Mouse (Mus musculus): ENCODE measurements around the gene Arfip1. TPM values are rescaled to one million over a fixed set of nuclear protein-coding genes. Genes with fewer than 3 reads are reported as not detected.

The Arfip1 gene
- polyA plus RNA-seq (2015; fragmentation: Nextera tagmentation; extraction: Ambion mirVana) = 49.0 and 50.8 TPM in 2 replicates

DNA sequence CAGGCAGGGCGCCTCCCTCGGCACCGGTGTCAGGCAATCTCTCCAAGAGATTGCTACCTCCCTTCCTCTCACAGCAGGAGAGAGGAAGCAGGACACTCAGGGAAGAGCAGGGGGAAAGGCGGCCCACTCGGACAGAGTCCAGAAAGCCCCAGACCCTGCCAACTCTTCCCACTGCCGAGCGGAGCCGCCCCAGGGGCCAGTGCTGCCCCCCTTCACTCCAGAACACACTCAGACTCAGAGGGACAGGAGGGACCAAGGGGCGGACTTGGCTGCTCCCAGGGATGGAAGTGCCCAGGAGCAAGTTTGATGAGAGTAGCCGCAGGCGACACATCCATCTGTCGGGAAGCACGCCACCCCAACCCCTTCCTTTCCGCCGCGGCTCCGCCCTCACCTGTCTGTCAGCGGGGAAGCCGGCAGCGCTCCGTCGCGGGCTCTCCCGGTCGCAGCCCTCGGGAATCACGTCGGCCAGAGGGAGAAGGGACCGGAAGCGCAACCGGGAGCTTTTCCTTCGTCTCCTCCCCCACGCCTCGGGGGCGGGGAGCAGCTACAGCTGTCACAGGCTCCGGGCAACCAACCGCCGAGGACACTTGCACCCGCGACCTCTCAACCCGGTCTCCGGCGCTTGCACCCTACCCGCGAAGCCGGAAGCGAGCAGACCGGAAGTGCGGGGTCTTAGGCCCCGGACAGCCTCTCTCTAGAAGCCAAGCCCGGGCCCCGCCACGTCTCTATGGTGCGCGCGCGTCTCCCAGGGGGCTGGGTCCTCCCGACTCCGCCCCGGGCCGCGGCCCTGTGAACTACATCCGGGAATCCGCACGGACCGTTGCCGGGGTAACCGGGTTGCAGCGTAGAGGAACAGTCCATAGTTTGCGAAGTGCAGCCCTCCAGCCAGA, at the start of gene Arfip1:
Arfip1 (minus strand) TSS at position 603 of the 890 bp plus-strand sequence.
- under 1% methylated on average over 69 of the region's 70 CpGs for WGBS
- peak; percentile 99 for ATAC-seq
- H3K9ac ChIP-seq (ENCODE audit: low read depth, low read length) = peak within 1 kb of the TSS; percentile 82
- H3K27me3 ChIP-seq (replicated peaks; ENCODE audit: control insufficient read depth, insufficient read depth, low read length) = no peaks in the 10 kb centered on the region
- peak within 1 kb of the TSS; percentile 96 for H3K27ac ChIP-seq (ENCODE audit: low read length)
- H3K36me3 ChIP-seq (ENCODE audit: control insufficient read depth, insufficient read depth, low read length) = no peaks in the 10 kb centered on the region
- peak within 1 kb of the TSS; percentile 82 for H3K4me3 ChIP-seq (ENCODE audit: low read length)
- peaks cover 13% of the 10 kb centered on the region for H3K4me1 ChIP-seq (ENCODE audit: control insufficient read depth, insufficient read depth, low read length)
- peak within 1 kb of the TSS; percentile 83 for H3K4me2 ChIP-seq (ENCODE audit: low read depth, low read length)
- H3K9me3 ChIP-seq (ENCODE audit: control insufficient read depth, low read length) = no peaks in the 10 kb centered on the region

DNA sequence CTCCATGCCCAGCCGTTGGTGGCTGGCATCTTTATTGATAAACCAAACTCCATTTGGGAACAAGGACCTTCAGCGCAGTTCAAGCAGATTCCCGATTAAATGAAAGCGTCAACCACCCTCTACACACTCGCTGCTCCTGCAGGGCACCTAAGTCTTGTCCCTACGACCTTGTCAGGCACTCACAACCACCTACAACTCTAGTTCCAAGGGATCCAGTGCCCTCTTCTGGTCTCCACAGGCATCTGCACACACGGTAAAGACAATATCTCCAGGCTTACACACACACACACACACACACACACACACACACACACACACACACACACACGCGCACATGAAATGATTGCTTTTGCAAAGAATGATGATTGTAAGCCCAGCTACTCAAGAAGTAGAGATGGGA, 49.2 kb upstream of the Arfip1 start:
- no peak for ATAC-seq
- Histone ChIP-seq H3K4me3 (ENCODE audit: low read length) (no peak overlapping the region), H3K9me3 (ENCODE audit: control insufficient read depth, low read length) (no peaks in the 10 kb centered on the region), H3K9ac (ENCODE audit: low read depth, low read length) (no peak overlapping the region), H3K4me1 (ENCODE audit: control insufficient read depth, insufficient read depth, low read length) (no peaks in the 10 kb centered on the region), H3K36me3 (ENCODE audit: control insufficient read depth, insufficient read depth, low read length) (no peaks in the 10 kb centered on the region), H3K4me2 (ENCODE audit: low read depth, low read length) (no peak overlapping the region), H3K27ac (ENCODE audit: low read length) (no peak overlapping the region), H3K27me3 (replicated peaks; ENCODE audit: control insufficient read depth, insufficient read depth, low read length) (no peaks in the 10 kb centered on the region)
- WGBS = 95% methylated on average over 9 of the region's 9 CpGs

DNA sequence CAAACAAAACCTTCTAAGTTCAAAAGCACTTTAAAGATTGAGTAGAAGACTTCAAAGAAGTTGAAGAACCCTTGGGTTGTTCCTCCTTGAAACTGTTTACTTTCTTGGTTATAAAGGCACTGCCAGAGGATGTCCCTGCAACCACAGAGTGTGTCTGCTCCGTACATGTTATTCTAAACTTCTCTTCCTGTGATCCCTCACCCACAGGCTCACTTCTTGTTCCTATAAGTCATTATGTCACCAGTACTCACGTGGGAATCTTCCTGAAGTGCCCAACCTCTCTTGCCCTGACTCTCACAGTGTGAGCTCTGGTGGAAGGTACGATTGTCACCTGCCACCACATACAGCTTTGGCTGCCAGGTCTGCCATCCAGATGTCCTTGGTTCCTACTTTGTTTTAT, 39.6 kb upstream of the Arfip1 start:
- Histone ChIP-seq H3K9ac (ENCODE audit: low read depth, low read length) (no peak overlapping the region), H3K36me3 (ENCODE audit: control insufficient read depth, insufficient read depth, low read length) (no peaks in the 10 kb centered on the region), H3K27ac (ENCODE audit: low read length) (no peak overlapping the region), H3K4me1 (ENCODE audit: control insufficient read depth, insufficient read depth, low read length) (no peaks in the 10 kb centered on the region), H3K4me2 (ENCODE audit: low read depth, low read length) (no peak overlapping the region), H3K27me3 (replicated peaks; ENCODE audit: control insufficient read depth, insufficient read depth, low read length) (no peaks in the 10 kb centered on the region), H3K4me3 (ENCODE audit: low read length) (no peak overlapping the region), H3K9me3 (ENCODE audit: control insufficient read depth, low read length) (no peaks in the 10 kb centered on the region)
- WGBS = 35% methylated on average over 3 of the region's 3 CpGs
- ATAC-seq = no peak

DNA sequence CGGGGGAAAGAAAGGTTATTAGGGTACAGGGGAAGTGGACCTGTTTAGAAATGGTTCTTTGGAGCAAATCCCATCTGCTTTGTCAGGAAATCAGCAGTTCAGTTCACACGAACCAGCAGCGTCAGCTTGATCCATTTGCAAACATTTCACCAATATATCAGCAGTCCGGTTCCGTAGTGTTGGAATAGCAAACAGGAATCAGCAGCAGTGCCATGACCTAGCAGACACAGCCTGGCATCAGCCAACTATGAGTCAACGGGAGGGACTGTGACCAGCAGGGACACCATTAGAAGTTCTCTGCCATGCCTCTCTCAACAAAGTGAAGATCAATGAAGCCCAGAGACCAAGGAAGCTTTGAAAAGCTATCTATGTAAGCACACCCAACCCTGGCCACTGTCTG, 37.3 kb upstream of the Arfip1 start:
- no peaks in the 10 kb centered on the region for H3K4me1 ChIP-seq (ENCODE audit: control insufficient read depth, insufficient read depth, low read length)
- no peaks in the 10 kb centered on the region for H3K27me3 ChIP-seq (replicated peaks; ENCODE audit: control insufficient read depth, insufficient read depth, low read length)
- H3K36me3 ChIP-seq (ENCODE audit: control insufficient read depth, insufficient read depth, low read length) = no peaks in the 10 kb centered on the region
- H3K4me2 ChIP-seq (ENCODE audit: low read depth, low read length) = no peak overlapping the region
- H3K4me3 ChIP-seq (ENCODE audit: low read length) = no peak overlapping the region
- H3K9ac ChIP-seq (ENCODE audit: low read depth, low read length) = no peak overlapping the region
- no peak for ATAC-seq
- no peaks in the 10 kb centered on the region for H3K9me3 ChIP-seq (ENCODE audit: control insufficient read depth, low read length)
- no peak overlapping the region for H3K27ac ChIP-seq (ENCODE audit: low read length)
- WGBS = 76% methylated on average over 6 of the region's 6 CpGs

DNA sequence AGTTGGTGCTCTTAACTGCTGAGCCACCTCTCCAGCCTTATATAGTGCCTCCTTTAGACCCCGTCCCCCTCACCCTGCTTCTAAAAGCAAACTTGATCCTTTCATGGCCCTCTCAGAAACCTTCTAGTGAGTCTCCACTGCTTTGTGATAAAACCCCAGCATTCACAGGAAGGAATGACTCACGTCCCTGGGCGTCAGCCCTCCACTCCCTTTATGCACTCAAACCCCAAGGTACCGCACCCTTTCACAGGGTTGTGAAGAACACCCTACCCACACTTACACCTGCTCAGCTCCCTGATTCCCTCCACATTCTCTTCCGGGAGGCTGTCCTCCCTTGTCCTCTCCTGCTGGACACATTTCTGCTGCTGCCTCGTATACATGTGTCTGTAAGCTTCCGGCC, 36.6 kb upstream of the Arfip1 start:
- H3K27me3 ChIP-seq (replicated peaks; ENCODE audit: control insufficient read depth, insufficient read depth, low read length) = no peaks in the 10 kb centered on the region
- no peaks in the 10 kb centered on the region for H3K4me1 ChIP-seq (ENCODE audit: control insufficient read depth, insufficient read depth, low read length)
- no peaks in the 10 kb centered on the region for H3K9me3 ChIP-seq (ENCODE audit: control insufficient read depth, low read length)
- no peak for ATAC-seq
- no peak overlapping the region for H3K27ac ChIP-seq (ENCODE audit: low read length)
- H3K4me3 ChIP-seq (ENCODE audit: low read length) = no peak overlapping the region
- H3K4me2 ChIP-seq (ENCODE audit: low read depth, low read length) = no peak overlapping the region
- 91% methylated on average over 7 of the region's 7 CpGs for WGBS
- H3K9ac ChIP-seq (ENCODE audit: low read depth, low read length) = no peak overlapping the region
- H3K36me3 ChIP-seq (ENCODE audit: control insufficient read depth, insufficient read depth, low read length) = no peaks in the 10 kb centered on the region

DNA sequence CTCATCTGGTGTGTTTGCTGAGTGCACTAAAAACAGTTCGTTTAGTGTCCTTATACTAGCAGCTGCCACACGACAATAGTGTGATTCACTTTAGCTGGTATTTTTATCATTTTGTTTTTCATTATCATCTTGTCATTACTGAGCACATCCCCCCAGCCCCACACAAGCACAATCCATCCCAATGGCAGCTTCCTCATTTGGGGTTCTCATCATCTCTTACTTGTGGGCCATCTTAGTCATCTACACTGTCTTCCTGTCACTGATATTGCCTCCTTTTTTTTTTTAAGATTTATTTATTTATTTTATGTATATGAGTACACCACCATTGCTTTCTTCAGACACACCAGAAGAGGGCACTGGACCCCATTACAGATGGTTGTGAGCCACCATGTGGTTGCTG, 36.2 kb upstream of the Arfip1 start:
- no peaks in the 10 kb centered on the region for H3K4me1 ChIP-seq (ENCODE audit: control insufficient read depth, insufficient read depth, low read length)
- no peak overlapping the region for H3K9ac ChIP-seq (ENCODE audit: low read depth, low read length)
- ATAC-seq = no peak
- H3K27ac ChIP-seq (ENCODE audit: low read length) = no peak overlapping the region
- no peak overlapping the region for H3K4me3 ChIP-seq (ENCODE audit: low read length)
- no peaks in the 10 kb centered on the region for H3K36me3 ChIP-seq (ENCODE audit: control insufficient read depth, insufficient read depth, low read length)
- 86% methylated on average over 2 of the region's 2 CpGs for WGBS
- H3K4me2 ChIP-seq (ENCODE audit: low read depth, low read length) = no peak overlapping the region
- no peaks in the 10 kb centered on the region for H3K27me3 ChIP-seq (replicated peaks; ENCODE audit: control insufficient read depth, insufficient read depth, low read length)
- H3K9me3 ChIP-seq (ENCODE audit: control insufficient read depth, low read length) = no peaks in the 10 kb centered on the region

DNA sequence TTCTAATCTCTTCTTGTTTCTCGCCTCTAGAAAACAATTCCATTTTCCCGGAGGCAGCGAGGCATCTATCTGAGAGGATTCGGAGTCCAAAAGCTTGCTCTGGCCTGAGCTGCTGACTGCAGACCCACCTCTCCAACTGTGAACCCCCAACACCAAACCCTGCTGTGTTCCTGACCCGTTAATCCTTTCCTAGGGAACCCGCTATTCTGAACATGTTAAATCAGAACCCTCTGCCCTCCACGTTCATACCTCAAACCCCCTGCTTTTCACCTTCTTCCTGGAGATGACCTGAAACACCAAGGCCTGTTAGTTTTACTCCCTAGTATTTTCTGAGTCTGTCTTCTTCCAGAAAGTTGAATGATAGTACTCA, 33.4 kb upstream of the Arfip1 start:
- no peak for ATAC-seq
- H3K27ac ChIP-seq (ENCODE audit: low read length) = no peak overlapping the region
- no peaks in the 10 kb centered on the region for H3K9me3 ChIP-seq (ENCODE audit: control insufficient read depth, low read length)
- 44% methylated on average over 7 of the region's 7 CpGs for WGBS
- no peaks in the 10 kb centered on the region for H3K27me3 ChIP-seq (replicated peaks; ENCODE audit: control insufficient read depth, insufficient read depth, low read length)
- no peak overlapping the region for H3K9ac ChIP-seq (ENCODE audit: low read depth, low read length)
- H3K36me3 ChIP-seq (ENCODE audit: control insufficient read depth, insufficient read depth, low read length) = no peaks in the 10 kb centered on the region
- H3K4me2 ChIP-seq (ENCODE audit: low read depth, low read length) = no peak overlapping the region
- no peak overlapping the region for H3K4me3 ChIP-seq (ENCODE audit: low read length)
- H3K4me1 ChIP-seq (ENCODE audit: control insufficient read depth, insufficient read depth, low read length) = no peaks in the 10 kb centered on the region

DNA sequence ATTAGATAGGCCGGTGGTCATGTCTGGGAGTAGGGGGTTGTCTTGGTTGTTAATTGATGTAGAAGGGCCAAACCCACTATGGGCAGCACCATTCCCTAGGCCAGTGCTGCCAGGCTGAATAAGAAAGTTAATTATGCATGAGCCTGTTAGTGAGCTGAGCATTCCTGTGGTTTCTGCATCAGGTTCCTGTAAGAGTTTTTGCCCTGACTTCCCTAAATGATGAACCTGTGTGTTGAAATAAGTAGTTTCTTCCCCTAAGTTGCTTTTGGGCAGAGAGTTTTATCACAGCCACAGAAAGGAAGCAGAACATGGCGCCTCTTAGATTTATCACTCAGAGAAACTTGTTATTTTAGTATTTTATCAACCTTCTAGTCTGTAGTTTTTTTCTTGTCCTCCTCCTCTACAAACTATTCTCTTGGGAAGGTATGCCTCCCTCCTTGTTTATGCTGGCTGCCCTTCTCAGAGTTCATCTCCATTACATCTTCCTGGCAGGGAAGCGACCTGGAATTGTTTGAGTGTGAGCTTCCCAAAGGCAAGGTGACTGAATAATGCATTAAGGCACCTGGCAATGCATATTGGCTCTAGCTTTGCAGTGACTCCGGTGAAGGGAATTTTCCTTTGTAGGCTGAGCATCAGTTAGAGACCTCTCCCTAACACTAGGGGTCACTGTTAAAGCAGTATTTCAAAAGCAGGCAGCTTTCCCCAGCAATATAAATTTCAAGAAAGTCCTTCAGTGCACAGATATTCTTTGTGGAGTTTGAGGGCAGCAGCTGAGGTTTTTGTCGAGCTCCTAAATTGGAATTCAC, 32.8 kb upstream of the Arfip1 start:
- H3K27ac ChIP-seq (ENCODE audit: low read length) = no peak overlapping the region
- no peak overlapping the region for H3K4me3 ChIP-seq (ENCODE audit: low read length)
- H3K36me3 ChIP-seq (ENCODE audit: control insufficient read depth, insufficient read depth, low read length) = no peaks in the 10 kb centered on the region
- 30% methylated on average over 5 of the region's 5 CpGs for WGBS
- H3K9me3 ChIP-seq (ENCODE audit: control insufficient read depth, low read length) = no peaks in the 10 kb centered on the region
- no peak for ATAC-seq
- no peak overlapping the region for H3K9ac ChIP-seq (ENCODE audit: low read depth, low read length)
- H3K27me3 ChIP-seq (replicated peaks; ENCODE audit: control insufficient read depth, insufficient read depth, low read length) = no peaks in the 10 kb centered on the region
- no peaks in the 10 kb centered on the region for H3K4me1 ChIP-seq (ENCODE audit: control insufficient read depth, insufficient read depth, low read length)
- H3K4me2 ChIP-seq (ENCODE audit: low read depth, low read length) = no peak overlapping the region

DNA sequence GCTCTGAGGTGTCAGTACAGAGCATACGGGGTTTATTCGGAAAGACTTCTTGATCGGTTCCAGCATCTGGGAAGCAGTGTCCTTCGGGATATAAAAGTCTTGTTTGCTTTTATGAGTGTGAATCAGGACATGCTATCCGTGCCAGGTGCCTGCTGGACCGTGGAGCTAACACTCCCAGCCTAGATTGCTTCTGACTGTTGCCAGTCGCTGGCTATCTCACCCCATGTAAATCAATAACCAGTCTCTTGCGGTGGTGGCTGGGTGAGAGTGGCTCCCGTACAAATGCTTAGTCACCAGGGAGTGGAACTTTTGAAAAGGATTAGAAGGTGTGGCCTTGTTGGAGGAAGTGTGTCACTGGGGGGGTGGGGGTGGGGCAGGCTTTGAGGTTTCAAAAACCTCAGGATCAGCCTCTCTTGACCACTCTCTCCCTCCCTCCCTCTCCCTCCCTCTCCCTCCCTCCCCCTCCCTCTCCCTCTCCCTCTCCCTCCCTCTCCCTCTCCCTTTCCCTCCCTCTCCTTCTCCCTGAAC, 27.8 kb upstream of the Arfip1 start:
- 58% methylated on average over 9 of the region's 9 CpGs for WGBS
- peak overlapping the region; percentile 48 for H3K27ac ChIP-seq (ENCODE audit: low read length)
- ATAC-seq = peak; percentile 94

More for the DNA sequence above, 27.8 kb upstream of the Arfip1 start:
- H3K36me3 ChIP-seq (ENCODE audit: control insufficient read depth, insufficient read depth, low read length) = no peaks in the 10 kb centered on the region
- no peak overlapping the region for H3K4me2 ChIP-seq (ENCODE audit: low read depth, low read length)
- no peaks in the 10 kb centered on the region for H3K27me3 ChIP-seq (replicated peaks; ENCODE audit: control insufficient read depth, insufficient read depth, low read length)
- no peak overlapping the region for H3K9ac ChIP-seq (ENCODE audit: low read depth, low read length)
- H3K4me3 ChIP-seq (ENCODE audit: low read length) = no peak overlapping the region
- no peaks in the 10 kb centered on the region for H3K9me3 ChIP-seq (ENCODE audit: control insufficient read depth, low read length)
- H3K4me1 ChIP-seq (ENCODE audit: control insufficient read depth, insufficient read depth, low read length) = no peaks in the 10 kb centered on the region

Data from intestine, embryonic 16.5 days (tissue).